Comparison of ENCODE assay signal across 10 mouse cellular contexts in genomic region chr1:130729153-130729552, GRCm38 (mm10). TPM values are rescaled to one million over a fixed set of nuclear protein-coding genes. Genes with fewer than 3 reads are reported as not detected.
DNase-seq lines count a peak whose midpoint lies in the region; ATAC-seq lines count a peak whose summit lies in the region.
"Had no signal": no experiment of that assay in that cellular context is flagged by ENCODE, and none has a peak within 500 bp of the region (broad histone marks: within the 10 kb centered on the region; RNA-seq: fewer than 3 reads in every experiment).

Pfkfb2 (minus strand) TSS chr1:130729253.

- H3K4me3 ChIP-seq in forebrain, embryonic 13.5 days: no peak within 1 kb of the TSS
- H3K4me3 ChIP-seq in forebrain, embryonic 10.5 days: no peak within 1 kb of the TSS
- no peak within 1 kb of the TSS for H3K4me3 ChIP-seq in midbrain, embryonic 12.5 days
- no peak within 1 kb of the TSS for H3K4me3 ChIP-seq in midbrain, embryonic 11.5 days (ENCODE audit: low read depth, low read length)
- no peak within 1 kb of the TSS for H3K4me3 ChIP-seq in hindbrain, embryonic 13.5 days
- no peak within 1 kb of the TSS for H3K4me3 ChIP-seq in neural tube, embryonic 15.5 days (replicated peaks)
- H3K4me3 ChIP-seq: myocyte had no signal

- peaks cover 5% of the 10 kb centered on the region for H3K4me1 ChIP-seq in forebrain, embryonic 13.5 days
- peaks cover 13% of the 10 kb centered on the region for H3K4me1 ChIP-seq in forebrain, embryonic 10.5 days
- peaks cover 8% of the 10 kb centered on the region for H3K4me1 ChIP-seq in midbrain, embryonic 12.5 days
- peaks cover 4% of the 10 kb centered on the region; the same call in 1 of the 2 replicates for H3K4me1 ChIP-seq in midbrain, embryonic 11.5 days (ENCODE audit: control insufficient read depth, insufficient read depth, low read length)
- H3K4me1 ChIP-seq in hindbrain, embryonic 13.5 days (replicated peaks): peaks cover 10% of the 10 kb centered on the region
- 0 out of 2 replicates have a peak, but pooled peaks cover 3% of the 10 kb centered on the region for H3K4me1 ChIP-seq in neural tube, embryonic 15.5 days

- H3K4me2 ChIP-seq in forebrain, embryonic 13.5 days: no peak within 1 kb of the TSS
- H3K4me2 ChIP-seq in midbrain, embryonic 12.5 days (replicated peaks): no peak within 1 kb of the TSS
- no peak within 1 kb of the TSS for H3K4me2 ChIP-seq in midbrain, embryonic 11.5 days
- no peak within 1 kb of the TSS for H3K4me2 ChIP-seq in hindbrain, embryonic 13.5 days
- no peak within 1 kb of the TSS for H3K4me2 ChIP-seq in neural tube, embryonic 15.5 days

- H3K36me3 ChIP-seq in forebrain, embryonic 13.5 days (ENCODE audit: poor library complexity, severe bottlenecking): no peaks in the 10 kb centered on the region
- H3K36me3 ChIP-seq in forebrain, embryonic 10.5 days (replicated peaks): peaks cover 2% of the 10 kb centered on the region; the same call in 1 of the 2 replicates
- H3K36me3 ChIP-seq in midbrain, embryonic 12.5 days: no peaks in the 10 kb centered on the region
- H3K36me3 ChIP-seq in midbrain, embryonic 11.5 days (ENCODE audit: control insufficient read depth, insufficient read depth, low read length): no peaks in the 10 kb centered on the region
- H3K36me3 ChIP-seq in hindbrain, embryonic 13.5 days: no peaks in the 10 kb centered on the region
- 0 out of 2 replicates have a peak, but pooled peaks cover 2% of the 10 kb centered on the region for H3K36me3 ChIP-seq in neural tube, embryonic 15.5 days

- 89% methylated on average over 2 of the region's 2 CpGs for WGBS in forebrain, embryonic 13.5 days
- WGBS in forebrain, embryonic 10.5 days: 90% methylated on average over 2 of the region's 2 CpGs
- WGBS in midbrain, embryonic 12.5 days: 87% methylated on average over 2 of the region's 2 CpGs
- WGBS in midbrain, embryonic 11.5 days: 86% methylated on average over 2 of the region's 2 CpGs
- WGBS in hindbrain, embryonic 13.5 days: 88% methylated on average over 2 of the region's 2 CpGs
- whole genome bisulfite sequencing in neural tube, embryonic 15.5 days: 86% methylated on average over 2 of the region's 2 CpGs

- H3K27me3 ChIP-seq in forebrain, embryonic 13.5 days: no peaks in the 10 kb centered on the region
- no peaks in the 10 kb centered on the region for H3K27me3 ChIP-seq in forebrain, embryonic 10.5 days (ENCODE audit: poor library complexity, severe bottlenecking)
- H3K27me3 ChIP-seq in midbrain, embryonic 12.5 days: no peaks in the 10 kb centered on the region
- H3K27me3 ChIP-seq in midbrain, embryonic 11.5 days (ENCODE audit: control insufficient read depth, insufficient read depth, low read length): no peaks in the 10 kb centered on the region
- no peaks in the 10 kb centered on the region for H3K27me3 ChIP-seq in hindbrain, embryonic 13.5 days
- no peaks in the 10 kb centered on the region for H3K27me3 ChIP-seq in neural tube, embryonic 15.5 days (replicated peaks)

- no peak within 1 kb of the TSS for H3K9ac ChIP-seq in forebrain, embryonic 13.5 days
- no peak within 1 kb of the TSS for H3K9ac ChIP-seq in midbrain, embryonic 12.5 days (replicated peaks)
- H3K9ac ChIP-seq in midbrain, embryonic 11.5 days (ENCODE audit: low read length): no peak within 1 kb of the TSS
- H3K9ac ChIP-seq in hindbrain, embryonic 13.5 days: no peak within 1 kb of the TSS
- H3K9ac ChIP-seq in neural tube, embryonic 15.5 days (replicated peaks): no peak within 1 kb of the TSS

- no peak for ATAC-seq in forebrain, embryonic 13.5 days
- ATAC-seq in midbrain, embryonic 12.5 days (ENCODE audit: low FRiP score, low read depth): no peak
- no peak for ATAC-seq in midbrain, embryonic 11.5 days (ENCODE audit: low FRiP score)
- no peak for ATAC-seq in hindbrain, embryonic 13.5 days (ENCODE audit: low FRiP score)
- no peak for ATAC-seq in neural tube, embryonic 15.5 days (ENCODE audit: low FRiP score)

- no peak within 1 kb of the TSS for H3K27ac ChIP-seq in forebrain, embryonic 13.5 days
- no peak within 1 kb of the TSS for H3K27ac ChIP-seq in forebrain, embryonic 10.5 days
- H3K27ac ChIP-seq in midbrain, embryonic 12.5 days (replicated peaks): no peak within 1 kb of the TSS
- no peak within 1 kb of the TSS for H3K27ac ChIP-seq in midbrain, embryonic 11.5 days (ENCODE audit: low read depth, low read length)
- no peak within 1 kb of the TSS for H3K27ac ChIP-seq in hindbrain, embryonic 13.5 days
- no peak within 1 kb of the TSS for H3K27ac ChIP-seq in neural tube, embryonic 15.5 days (replicated peaks)

- no peaks in the 10 kb centered on the region for H3K9me3 ChIP-seq in forebrain, embryonic 13.5 days (replicated peaks)
- no peaks in the 10 kb centered on the region for H3K9me3 ChIP-seq in forebrain, embryonic 10.5 days
- H3K9me3 ChIP-seq in midbrain, embryonic 12.5 days: no peaks in the 10 kb centered on the region
- H3K9me3 ChIP-seq in midbrain, embryonic 11.5 days (ENCODE audit: control insufficient read depth, low read length): no peaks in the 10 kb centered on the region
- no peaks in the 10 kb centered on the region for H3K9me3 ChIP-seq in hindbrain, embryonic 13.5 days
- H3K9me3 ChIP-seq in neural tube, embryonic 15.5 days (replicated peaks): no peaks in the 10 kb centered on the region

- no peak for DNase-seq in forebrain, embryonic 10.5 days (ENCODE audit: extremely low spot score, low spot score)
- DNase-seq in midbrain, embryonic 11.5 days (ENCODE audit: low spot score, missing footprints): no peak
- DNase-seq in right cerebral cortex, postnatal 4 days: no peak
- no peak for DNase-seq in testis, postnatal 14 days (ENCODE audit: low spot score)
- DNase-seq: kidney, postnatal 10 days had no signal

RNA-seq across cellular contexts. Expression of gene Pfkfb2, which starts in this region (rescaled TPM):
- polyA plus RNA-seq in forebrain, embryonic 13.5 days (2015; fragmentation: Nextera tagmentation; extraction: Ambion mirVana): 15.5 and 17.1 TPM in 2 replicates
- 4.5 and 5.7 TPM in 2 replicates for polyA plus RNA-seq in forebrain, embryonic 10.5 days (2016; fragmentation: Nextera tagmentation; extraction: Ambion mirVana)
- polyA plus RNA-seq in midbrain, embryonic 12.5 days (2016; fragmentation: Nextera tagmentation; extraction: Ambion mirVana): 15.6 and 16.1 TPM in 2 replicates
- 6.3 and 9.5 TPM in 2 replicates for polyA plus RNA-seq in midbrain, embryonic 11.5 days (2014; fragmentation: Nextera tagmentation; extraction: Ambion mirVana)
- polyA plus RNA-seq in hindbrain, embryonic 13.5 days (2015; fragmentation: Nextera tagmentation; extraction: Ambion mirVana): 19.5 and 21.8 TPM in 2 replicates
- 18.1 and 19.7 TPM in 2 replicates for polyA plus RNA-seq in neural tube, embryonic 15.5 days (2015; fragmentation: Nextera tagmentation; extraction: Ambion mirVana)
